Mouse (Mus musculus) spleen, adult 2 months (tissue): ENCODE data around the gene Gm20388.

Experiments
- CTCF ChIP-seq: fragments of 200-500 bp; IDR thresholded peaks from 2 replicates; pipeline ENCODE4 v1.5.1; 2011; ENCODE audit warnings: mild to moderate bottlenecking, inconsistent platforms; ENCODE audit not compliant: insufficient read depth, insufficient read length, insufficient replicate concordance; ENCODE audit errors: extremely low read depth
- POLR2A ChIP-seq: fragments of 200-500 bp; IDR thresholded peaks from 2 replicates; pipeline ENCODE4 v1.6.1; 2011; ENCODE audit warnings: low read depth, low read length, inconsistent platforms

GRCm38 (mm10) chr8:120502428-120502827 is 591.8 kb downstream of the Gm20388 start:
- TF ChIP-seq CTCF: no peak
- no peak for TF ChIP-seq POLR2A
